Mouse (Mus musculus): ENCODE data around the gene Brd4. TPM values are rescaled to one million over a fixed set of nuclear protein-coding genes. Genes with fewer than 3 reads are reported as not detected.

The Brd4 gene
- total RNA-seq (2023): 100 to 1,000 TPM; 186 to 197 TPM

GRCm38 (mm10) chr17:32284262-32285137 is at the start of gene Brd4:
Gene Brd4, minus strand, starts transcription at chr17:32284722.

GRCm38 (mm10) chr17:32320597-32321389 is 36.3 kb upstream of the Brd4 start, which contains the start of gene Akap8:
Gene Akap8, minus strand, starts transcription at chr17:32321238.

GRCm38 (mm10) chr17:32188863-32189636 is 95.5 kb downstream of the Brd4 start, which contains the start of gene Ephx3:
Gene Ephx3, minus strand, starts transcription at chr17:32189549.

GRCm38 (mm10) chr17:32166687-32167086 is 117.8 kb downstream of the Brd4 start, which contains the start of gene Notch3:
Gene Notch3, minus strand, starts transcription at chr17:32166852.

Other genes with a start within 250 kb of the Brd4 start
- gene Rrp1b, start 248.6 kb downstream of the Brd4 start, total RNA-seq (2023): 10 to 100 TPM; 31.1 to 32.8 TPM
- gene Hsf2bp, start 248.4 kb downstream of the Brd4 start, total RNA-seq (2023): under 1 TPM in 1 of 2 experiments, not detected in 1; 0.18 TPM
- gene Notch3, start 117.9 kb downstream of the Brd4 start, total RNA-seq (2023): under 1 TPM; 0.04 to 0.20 TPM
- gene Ephx3, start 95.2 kb downstream of the Brd4 start, total RNA-seq (2023): under 1 TPM; 0.26 to 0.37 TPM
- gene Akap8, start 36.5 kb upstream of the Brd4 start, total RNA-seq (2023): 10 to 100 TPM; 87.0 to 92.0 TPM
- gene Akap8l, start 65.9 kb upstream of the Brd4 start, total RNA-seq (2023): 10 to 100 TPM; 60.9 to 73.1 TPM
- gene Wiz, start 104.7 kb upstream of the Brd4 start, total RNA-seq (2023): 10 to 100 TPM; 14.6 to 15.2 TPM
- 10 to 100 TPM; 41.2 to 44.7 TPM for gene Rasal3, start 118.9 kb upstream of the Brd4 start, total RNA-seq (2023)
- under 1 TPM; 0.38 to 0.46 TPM for gene Pglyrp2, start 139.4 kb upstream of the Brd4 start, total RNA-seq (2023)
- gene Cyp4f39, start 168.0 kb upstream of the Brd4 start, total RNA-seq (2023): not detected
- gene Cyp4f17, start 221.3 kb upstream of the Brd4 start, total RNA-seq (2023): under 1 TPM; 0.18 to 0.33 TPM

Measured in neutrophil, adult 83 days (primary cell).